Mouse (Mus musculus) lung, embryonic 15.5 days (tissue): ENCODE results near the gene Kcnh5. TPM values are rescaled to one million over a fixed set of nuclear protein-coding genes. Genes with fewer than 3 reads are reported as not detected.

Experiments
- ATAC-seq: fragments of 200-750 bp; cut with Nextera tagmentation; 2 replicates; pipeline ENCODE4 v1.8.0; 2017; ENCODE audit warnings: moderate number of reproducible peaks, borderline replicate concordance; ENCODE audit not compliant: low FRiP score, low TSS enrichment; ENCODE audit errors: extremely low read depth
- H3K27ac ChIP-seq: fragments of 300-500 bp; sonication (generic); 2 replicates; pipeline ENCODE4 v1.5.1; 2015; ENCODE audit warnings: moderate library complexity, mild to moderate bottlenecking, inconsistent platforms
- H3K27me3 ChIP-seq: fragments of 300-500 bp; sonication (generic); 2 replicates; pipeline ENCODE4 v1.6.1; 2015; ENCODE audit warnings: inconsistent platforms
- H3K36me3 ChIP-seq: fragments of 300-500 bp; sonication (generic); 2 replicates; pipeline ENCODE4 v1.6.1; 2015; ENCODE audit warnings: inconsistent platforms
- H3K4me1 ChIP-seq: fragments of 300-500 bp; sonication (generic); 2 replicates; pipeline ENCODE4 v1.6.1; 2015; ENCODE audit warnings: inconsistent platforms
- H3K4me2 ChIP-seq: fragments of 300-500 bp; sonication (generic); 2 replicates; pipeline ENCODE4 v1.6.1; 2015; ENCODE audit warnings: inconsistent platforms, mild to moderate bottlenecking, moderate library complexity
- H3K4me3 ChIP-seq: fragments of 300-500 bp; sonication (generic); 2 replicates; pipeline ENCODE4 v1.5.1; 2015; ENCODE audit warnings: mild to moderate bottlenecking, inconsistent platforms
- H3K9ac ChIP-seq: fragments of 300-500 bp; sonication (generic); 2 replicates; pipeline ENCODE4 v1.6.1; 2015; ENCODE audit warnings: inconsistent platforms
- H3K9me3 ChIP-seq: fragments of 300-500 bp; sonication (generic); 2 replicates; pipeline ENCODE4 v1.6.1; 2016; ENCODE audit warnings: inconsistent platforms
- WGBS: fragments of 180-500 bp; shearing (Covaris S2); methylation state at CpG from one replicate; pipeline ENCODE4 v1.1.7; 2015; 5-methylcytosine and 5-hydroxymethylcytosine counted together
- polyA plus RNA-seq: library from polyadenylated mRNA; unstranded; fragments of >200 nt; fragmentation: Nextera tagmentation; extraction: Ambion mirVana; gene quantifications from 2 replicates; pipeline ENCODE4 v1.2.1, GENCODE M21; 2015

Gene Kcnh5
- polyA plus RNA-seq, 1 experiment from 2014 or later, result 0.05 TPM

DNA sequence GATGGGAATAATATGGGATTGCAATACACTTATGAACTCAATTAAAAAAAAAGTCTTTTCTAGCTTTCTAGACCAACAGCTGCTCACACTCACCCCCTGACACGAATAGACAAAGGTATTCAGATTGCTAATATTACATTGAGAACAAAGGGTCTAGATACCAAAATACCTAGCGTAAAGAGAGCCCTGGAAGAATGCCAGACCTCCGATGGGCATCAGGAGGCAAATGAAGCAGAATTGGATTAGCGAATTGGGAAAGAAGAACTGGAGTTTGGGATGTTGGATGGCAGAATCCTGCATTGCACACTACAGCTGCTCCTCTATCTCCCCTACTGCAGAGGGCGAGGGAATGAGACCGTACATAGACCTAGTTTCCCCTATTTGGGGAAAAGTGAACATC, 275.8 kb downstream of the Kcnh5 start:
- Histone ChIP-seq H3K27ac (no peak overlapping the region), H3K4me1 (no peaks in the 10 kb centered on the region), H3K9ac (no peak overlapping the region), H3K4me2 (no peak overlapping the region), H3K36me3 (no peaks in the 10 kb centered on the region), H3K4me3 (no peak overlapping the region), H3K9me3 (no peaks in the 10 kb centered on the region), H3K27me3 (no peaks in the 10 kb centered on the region)
- 74% methylated on average over 6 of the region's 6 CpGs for WGBS
- ATAC-seq, result no peak

DNA sequence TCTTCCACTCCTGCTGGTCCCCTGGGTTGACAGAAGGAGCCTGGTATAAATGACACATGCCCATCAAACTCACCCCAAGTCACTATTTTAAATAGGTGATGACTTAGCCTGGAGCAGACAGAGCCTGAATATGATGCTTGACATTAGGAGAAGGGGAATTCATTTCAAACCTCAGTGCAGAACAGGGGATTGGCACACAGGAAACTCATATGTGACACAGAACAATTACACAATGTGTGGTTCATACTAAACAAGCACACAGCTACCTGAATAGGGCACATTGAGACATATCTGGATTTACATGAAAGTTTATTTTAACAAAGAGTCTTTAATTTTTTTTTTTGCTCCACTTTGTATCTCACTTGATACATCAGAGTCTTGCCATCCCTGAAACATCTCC, 276.4 kb downstream of the Kcnh5 start:
- Histone ChIP-seq H3K27me3 (no peaks in the 10 kb centered on the region), H3K9ac (no peak overlapping the region), H3K4me1 (no peaks in the 10 kb centered on the region), H3K36me3 (no peaks in the 10 kb centered on the region), H3K9me3 (no peaks in the 10 kb centered on the region), H3K4me2 (no peak overlapping the region), H3K27ac (no peak overlapping the region), H3K4me3 (no peak overlapping the region)
- no peak for ATAC-seq

DNA sequence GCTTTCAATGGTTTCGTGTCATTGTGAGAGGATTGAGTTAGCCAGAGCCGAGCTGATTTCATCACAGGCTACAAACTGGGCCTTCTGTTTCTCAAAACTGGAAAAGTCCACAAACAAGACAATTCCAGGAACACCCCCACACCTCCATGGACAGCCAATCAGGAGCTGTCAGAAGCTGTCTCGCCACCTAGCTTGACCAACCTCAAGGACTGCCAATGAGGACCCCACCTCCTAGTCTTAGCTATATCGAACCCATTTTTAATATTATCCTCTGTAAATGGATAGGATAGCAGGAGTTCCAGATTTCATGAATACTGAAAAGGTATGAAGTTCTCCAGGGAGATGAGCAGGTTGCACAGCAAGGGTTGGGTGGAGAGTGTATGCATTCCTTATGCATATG, 278.1 kb downstream of the Kcnh5 start:
- Histone ChIP-seq H3K9me3 (no peaks in the 10 kb centered on the region), H3K27me3 (no peaks in the 10 kb centered on the region)
- WGBS, result 81% methylated on average over 4 of the region's 4 CpGs

DNA sequence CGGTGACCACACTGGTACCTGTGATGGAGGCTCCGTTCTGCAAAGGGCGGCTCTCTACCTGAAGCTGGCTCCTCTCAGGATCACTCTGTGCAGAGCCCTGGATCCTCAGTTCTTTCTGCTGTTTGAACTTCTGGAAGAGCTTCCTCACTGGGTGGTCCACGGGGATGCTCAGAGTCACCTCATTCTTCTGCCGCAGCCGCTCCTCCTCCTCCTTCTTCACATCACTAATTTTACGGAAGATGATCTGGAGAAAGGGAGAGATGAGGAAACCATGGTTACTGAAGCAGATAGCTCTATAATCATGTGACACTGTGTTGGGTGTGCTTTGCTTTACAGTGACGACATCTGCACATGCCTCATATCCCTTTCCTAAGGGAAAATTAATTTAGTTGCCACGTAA, 278.9 kb downstream of the Kcnh5 start:
- ATAC-seq, result no peak
- no peak overlapping the region for H3K4me2 ChIP-seq
- no peaks in the 10 kb centered on the region for H3K9me3 ChIP-seq
- whole genome bisulfite sequencing, result 89% methylated on average over 9 of the region's 9 CpGs
- H3K4me3 ChIP-seq, result no peak overlapping the region
- H3K9ac ChIP-seq, result no peak overlapping the region
- H3K27ac ChIP-seq, result no peak overlapping the region
- H3K36me3 ChIP-seq, result no peaks in the 10 kb centered on the region
- H3K4me1 ChIP-seq, result no peaks in the 10 kb centered on the region
- H3K27me3 ChIP-seq, result no peaks in the 10 kb centered on the region

More for the DNA sequence above, 278.1 kb downstream of the Kcnh5 start:
- Histone ChIP-seq H3K4me3 (no peak overlapping the region), H3K4me1 (no peaks in the 10 kb centered on the region), H3K4me2 (no peak overlapping the region), H3K9ac (no peak overlapping the region), H3K27ac (no peak overlapping the region), H3K36me3 (no peaks in the 10 kb centered on the region)
- ATAC-seq, result no peak

DNA sequence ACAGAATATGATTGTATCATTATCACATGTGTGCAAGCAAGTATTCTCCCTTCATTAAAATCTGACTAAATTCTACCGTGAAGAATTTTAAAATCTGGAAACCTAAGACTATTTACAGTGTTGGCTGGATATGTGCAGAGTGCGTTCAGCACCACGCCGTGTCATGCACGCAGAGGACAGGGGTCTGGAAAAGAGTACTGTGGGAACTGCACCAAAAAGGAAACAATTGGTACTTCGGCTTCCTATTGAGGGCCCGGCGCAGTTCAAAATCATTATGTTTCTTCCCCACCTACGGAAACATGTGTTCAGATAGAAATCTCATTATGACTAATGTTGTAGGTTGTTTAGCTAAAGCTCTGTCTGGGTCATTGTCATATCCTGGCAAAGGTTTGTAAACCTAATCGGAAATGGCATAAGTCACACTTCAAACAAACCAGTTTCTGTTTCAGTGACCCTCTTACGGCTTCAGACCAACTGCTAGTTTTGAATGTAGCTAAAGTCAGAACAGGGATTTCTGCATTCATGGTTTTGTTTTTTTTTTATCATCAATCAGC, 282.2 kb downstream of the Kcnh5 start:
- Histone ChIP-seq H3K4me2 (no peak overlapping the region), H3K36me3 (no peaks in the 10 kb centered on the region), H3K27me3 (no peaks in the 10 kb centered on the region), H3K4me3 (no peak overlapping the region), H3K9ac (no peak overlapping the region), H3K4me1 (no peaks in the 10 kb centered on the region), H3K9me3 (no peaks in the 10 kb centered on the region), H3K27ac (no peak overlapping the region)
- ATAC-seq, result no peak
- WGBS, result 65% methylated on average over 11 of the region's 11 CpGs

DNA sequence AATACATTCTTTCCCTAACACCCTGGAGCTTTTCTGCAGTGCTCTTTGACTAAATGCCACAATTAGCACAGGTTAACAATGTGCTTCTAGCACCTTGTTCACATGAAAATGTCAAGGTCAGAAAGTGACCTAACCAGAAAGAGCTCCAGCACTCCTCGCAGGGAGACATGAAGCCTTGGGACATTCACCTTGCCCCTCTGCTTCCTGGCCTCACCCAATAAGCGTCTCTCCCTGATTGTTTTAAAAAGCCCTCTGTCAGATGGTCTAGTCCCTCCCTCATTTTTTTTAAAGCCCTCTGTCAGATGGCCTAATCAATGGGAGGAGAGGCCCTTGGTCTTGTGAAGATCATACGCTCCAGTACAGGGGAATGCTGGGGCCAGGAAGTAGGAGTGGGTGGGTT, 287.7 kb downstream of the Kcnh5 start:
- no peak for ATAC-seq
- 63% methylated on average over 3 of the region's 3 CpGs for WGBS
- no peaks in the 10 kb centered on the region for H3K27me3 ChIP-seq
- H3K9ac ChIP-seq, result no peak overlapping the region
- H3K27ac ChIP-seq, result no peak overlapping the region
- no peaks in the 10 kb centered on the region for H3K36me3 ChIP-seq
- H3K4me2 ChIP-seq, result no peak overlapping the region
- H3K4me3 ChIP-seq, result no peak overlapping the region
- no peaks in the 10 kb centered on the region for H3K4me1 ChIP-seq
- H3K9me3 ChIP-seq, result no peaks in the 10 kb centered on the region

DNA sequence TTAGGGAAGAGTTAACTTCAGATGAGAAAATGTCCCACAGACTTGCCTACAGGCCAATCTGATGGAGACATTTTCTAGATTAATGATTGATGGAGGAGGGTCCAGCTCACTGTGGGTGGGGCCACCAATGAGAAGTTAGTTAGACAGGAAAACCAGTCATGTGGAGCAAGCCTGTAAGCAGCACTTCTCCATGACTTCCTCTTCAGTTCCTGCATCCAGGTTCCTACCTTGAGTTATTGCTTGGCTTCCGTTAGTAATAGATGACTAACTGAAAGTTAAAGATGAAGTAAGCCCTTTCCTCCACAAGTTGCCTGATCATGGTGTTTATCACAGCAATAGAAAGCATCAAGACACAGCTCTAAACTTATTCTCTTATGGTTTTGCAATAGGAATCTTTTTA, 290.1 kb downstream of the Kcnh5 start:
- WGBS, result 87% methylated on average over 1 of the region's 1 CpGs
- Histone ChIP-seq H3K36me3 (no peaks in the 10 kb centered on the region), H3K9ac (no peak overlapping the region), H3K9me3 (no peaks in the 10 kb centered on the region), H3K27me3 (no peaks in the 10 kb centered on the region), H3K4me1 (no peaks in the 10 kb centered on the region), H3K27ac (no peak overlapping the region), H3K4me2 (no peak overlapping the region), H3K4me3 (no peak overlapping the region)
- ATAC-seq, result no peak

DNA sequence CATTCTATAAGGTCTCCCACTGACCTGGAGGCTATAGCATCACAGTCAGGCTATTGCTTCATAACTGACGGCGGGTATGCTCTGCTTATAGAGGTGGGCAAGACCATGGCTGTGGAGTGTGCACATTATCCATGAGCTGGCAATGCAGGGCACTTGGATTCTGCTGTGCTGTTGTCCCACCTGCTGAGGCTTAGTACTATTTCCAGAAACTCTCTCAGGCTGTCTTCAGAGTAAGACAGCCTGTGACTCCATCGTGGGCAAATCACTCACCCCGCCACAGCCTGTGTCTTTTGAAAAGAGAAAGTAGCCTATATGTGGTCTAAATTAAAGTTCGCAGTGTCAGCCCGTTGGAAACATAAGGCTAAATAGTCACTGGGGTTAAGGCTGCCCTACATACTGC, 295.8 kb downstream of the Kcnh5 start:
- Histone ChIP-seq H3K4me3 (no peak overlapping the region), H3K4me2 (no peak overlapping the region), H3K27ac (no peak overlapping the region), H3K9me3 (no peaks in the 10 kb centered on the region), H3K27me3 (no peaks in the 10 kb centered on the region), H3K4me1 (no peaks in the 10 kb centered on the region), H3K9ac (no peak overlapping the region), H3K36me3 (no peaks in the 10 kb centered on the region)
- no peak for ATAC-seq
- 78% methylated on average over 6 of the region's 6 CpGs for WGBS

DNA sequence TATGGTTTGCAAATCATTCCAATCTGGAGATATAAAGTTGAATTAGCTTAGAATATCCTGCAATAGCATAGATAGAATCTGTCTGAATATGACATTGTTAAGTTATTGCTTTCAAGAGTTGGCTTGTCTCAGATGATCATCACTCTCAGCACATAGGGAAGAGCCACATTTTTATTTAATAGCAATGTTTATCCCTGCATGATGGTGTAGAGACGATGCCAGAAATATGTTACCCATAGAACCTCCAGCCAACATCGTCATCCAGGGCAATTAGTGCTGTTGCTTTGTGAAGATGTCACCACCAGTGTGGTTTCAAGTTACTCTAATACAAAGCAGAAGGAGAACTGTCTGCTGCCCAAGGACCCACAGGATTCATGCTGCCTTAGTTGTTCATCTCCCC, 321.5 kb downstream of the Kcnh5 start:
- Histone ChIP-seq H3K27me3 (no peaks in the 10 kb centered on the region), H3K9ac (no peak overlapping the region), H3K4me2 (no peak overlapping the region), H3K4me3 (no peak overlapping the region), H3K4me1 (no peaks in the 10 kb centered on the region), H3K9me3 (no peaks in the 10 kb centered on the region), H3K36me3 (no peaks in the 10 kb centered on the region), H3K27ac (no peak overlapping the region)
- WGBS, result 41% methylated on average over 2 of the region's 2 CpGs
- ATAC-seq, result no peak

DNA sequence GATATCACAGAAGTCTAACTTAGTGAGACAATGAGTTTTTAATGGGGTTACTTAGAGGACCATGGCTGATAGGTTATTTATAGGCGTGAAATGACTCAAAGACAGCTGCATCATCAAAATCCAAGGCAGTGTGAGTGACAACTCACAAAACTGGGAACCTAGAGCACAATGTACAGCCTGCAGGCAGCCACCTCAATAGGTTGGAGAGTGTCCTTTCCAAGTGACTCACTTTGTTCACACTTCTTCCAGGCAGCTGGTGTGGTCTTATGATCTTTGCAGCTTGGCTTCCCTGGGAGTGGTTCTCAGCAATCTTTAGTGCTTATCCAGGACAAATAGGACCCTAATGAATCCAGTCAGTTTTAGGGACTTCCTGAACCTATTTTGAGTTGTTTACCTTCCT, 322.9 kb downstream of the Kcnh5 start:
- H3K27me3 ChIP-seq, result no peaks in the 10 kb centered on the region
- ATAC-seq, result no peak
- 68% methylated on average over 1 of the region's 1 CpGs for WGBS
- no peaks in the 10 kb centered on the region for H3K9me3 ChIP-seq
- H3K27ac ChIP-seq, result no peak overlapping the region
- H3K36me3 ChIP-seq, result no peaks in the 10 kb centered on the region
- no peaks in the 10 kb centered on the region for H3K4me1 ChIP-seq
- H3K9ac ChIP-seq, result no peak overlapping the region
- no peak overlapping the region for H3K4me2 ChIP-seq
- H3K4me3 ChIP-seq, result no peak overlapping the region

DNA sequence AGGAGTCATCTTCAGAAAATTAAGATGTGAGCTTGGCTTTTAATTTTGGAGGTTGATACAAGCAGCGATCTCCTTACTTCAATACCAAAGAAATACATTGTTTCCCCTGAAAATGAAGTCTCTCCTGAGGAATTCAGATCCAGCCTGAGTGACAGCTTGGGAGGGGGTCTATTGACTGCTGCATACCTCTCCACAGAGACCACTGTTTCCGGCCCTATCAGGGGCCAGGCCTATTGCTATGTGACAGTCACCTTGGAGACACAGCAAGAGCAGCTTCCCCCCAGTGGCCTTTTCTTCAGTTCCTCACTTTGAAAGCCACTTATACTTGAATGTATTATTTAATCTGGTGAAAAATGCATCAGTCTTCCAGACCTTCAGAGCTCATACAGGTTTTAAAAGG, 326.8 kb downstream of the Kcnh5 start:
- Histone ChIP-seq H3K36me3 (no peaks in the 10 kb centered on the region), H3K9ac (no peak overlapping the region), H3K4me3 (no peak overlapping the region), H3K4me2 (no peak overlapping the region), H3K9me3 (no peaks in the 10 kb centered on the region), H3K4me1 (no peaks in the 10 kb centered on the region), H3K27ac (no peak overlapping the region), H3K27me3 (no peaks in the 10 kb centered on the region)
- no peak for ATAC-seq
- 47% methylated on average over 2 of the region's 2 CpGs for WGBS

DNA sequence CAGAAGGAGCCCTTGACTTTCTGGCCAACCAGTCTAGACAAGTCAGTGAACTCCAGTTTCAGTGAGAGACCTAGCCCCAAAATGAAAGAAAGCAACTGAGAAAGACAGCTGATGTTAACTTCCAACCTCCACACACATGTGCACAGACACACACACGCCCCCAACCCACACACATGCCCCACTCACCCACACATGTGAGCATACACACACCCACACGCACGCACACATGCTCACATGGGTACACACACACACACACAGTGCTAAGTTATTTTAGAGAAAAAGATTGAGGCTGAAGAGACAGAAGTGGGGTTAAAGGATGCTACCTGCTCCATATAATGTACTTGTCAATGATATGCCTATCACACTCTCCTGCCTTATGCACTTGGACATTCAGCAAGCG, 327.2 kb downstream of the Kcnh5 start:
- Histone ChIP-seq H3K4me3 (no peak overlapping the region), H3K9ac (no peak overlapping the region), H3K27ac (no peak overlapping the region), H3K9me3 (no peaks in the 10 kb centered on the region), H3K27me3 (no peaks in the 10 kb centered on the region), H3K36me3 (no peaks in the 10 kb centered on the region), H3K4me1 (no peaks in the 10 kb centered on the region), H3K4me2 (no peak overlapping the region)
- ATAC-seq, result no peak
- WGBS, result 84% methylated on average over 4 of the region's 4 CpGs

DNA sequence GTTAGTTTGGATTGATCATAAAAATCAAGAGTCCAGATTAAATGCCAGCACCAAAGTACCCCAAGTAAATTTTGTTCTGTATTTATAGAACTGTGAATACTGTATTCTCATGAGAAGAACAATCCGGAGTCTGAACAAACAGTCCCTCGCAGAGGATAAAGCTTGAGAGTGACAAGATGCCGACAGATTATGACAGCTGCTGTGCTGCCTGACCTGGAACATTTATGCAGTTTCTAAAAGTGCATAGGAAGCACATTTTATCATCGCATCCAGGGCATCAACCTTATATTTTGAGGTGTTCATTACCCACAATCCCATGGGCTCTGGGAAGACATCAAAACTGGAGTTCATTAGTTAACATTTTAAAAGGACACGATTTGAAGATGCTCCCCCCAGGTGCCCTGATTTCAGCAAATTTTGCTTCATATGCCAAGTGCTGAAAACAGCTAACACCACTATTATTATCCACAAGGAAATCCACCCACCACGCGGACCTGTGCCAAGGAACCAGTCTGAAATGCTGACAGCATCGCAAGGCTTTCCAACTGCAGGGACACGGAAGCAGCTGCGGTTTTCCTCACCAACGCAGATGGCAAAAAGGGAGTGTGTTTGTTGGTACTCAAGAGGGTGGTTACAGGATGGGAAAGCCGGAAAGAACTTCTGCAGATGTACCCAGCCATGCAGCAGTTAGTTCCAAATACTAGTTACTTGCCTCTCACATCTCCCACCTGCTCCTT, 328.4 kb downstream of the Kcnh5 start:
- Histone ChIP-seq H3K4me1 (no peaks in the 10 kb centered on the region), H3K9me3 (no peaks in the 10 kb centered on the region), H3K27me3 (no peaks in the 10 kb centered on the region), H3K4me3 (no peak overlapping the region), H3K36me3 (no peaks in the 10 kb centered on the region), H3K9ac (no peak overlapping the region), H3K4me2 (no peak overlapping the region), H3K27ac (no peak overlapping the region)
- 73% methylated on average over 12 of the region's 12 CpGs for WGBS
- ATAC-seq, result no peak
